Mouse (Mus musculus) ES-E14 (cell line): Measurements from ENCODE around the gene Olfr317. TPM values are rescaled to one million over a fixed set of nuclear protein-coding genes. Genes with fewer than 3 reads are reported as not detected.
"Not testable (repeated sequence)": the region's sequence is repeated elsewhere in the genome, so short reads cannot be mapped to it uniquely, and the experiment has no call there.

Experiments
- DNase-seq: peaks from one replicate; pipeline ENCODE4 v3.0.0-alpha.2; 2013; ENCODE audit warnings: low read depth, low spot score
- H3K27ac ChIP-seq: 2 replicates; pipeline ENCODE4 v1.5.1; 2012; ENCODE audit warnings: low read depth, mild to moderate bottlenecking, low read length, moderate library complexity, mixed read lengths; ENCODE audit not compliant: poor library complexity, insufficient read depth, severe bottlenecking
- H3K36me3 ChIP-seq: 2 replicates; pipeline ENCODE4 v1.6.1; 2012; ENCODE audit warnings: mild to moderate bottlenecking, low read length, moderate library complexity, mixed read lengths; ENCODE audit not compliant: control insufficient read depth, poor library complexity, insufficient read depth, severe bottlenecking
- H3K4me1 ChIP-seq, 2 experiments: fragments of 150-350 bp in 1 of 2; sonication (generic) in 1 of 2; 2 replicates each; pipeline ENCODE4 v1.6.1; 2012; ENCODE audit warnings: low read length in 2 of 2, mild to moderate bottlenecking in 1 of 2, mixed read lengths in 1 of 2; ENCODE audit not compliant: control insufficient read depth in 2 of 2, insufficient read depth in 2 of 2, poor library complexity in 1 of 2
- H3K4me3 ChIP-seq, 2 experiments: fragments of 150-350 bp in 1 of 2; sonication (generic) in 1 of 2; 2 replicates each; pipeline ENCODE4 v1.5.1; 2012; ENCODE audit warnings: low read length in 2 of 2, low read depth in 1 of 2, mild to moderate bottlenecking in 1 of 2, mixed read lengths in 1 of 2; ENCODE audit not compliant: insufficient read depth in 1 of 2, poor library complexity in 1 of 2, severe bottlenecking in 1 of 2
- H3K9ac ChIP-seq: 2 replicates; pipeline ENCODE4 v1.6.1; 2012; ENCODE audit warnings: low read depth, mild to moderate bottlenecking, low read length, mixed read lengths; ENCODE audit not compliant: poor library complexity, insufficient read depth, severe bottlenecking
- H3K9me3 ChIP-seq: fragments of 150-350 bp; sonication (generic); 2 replicates; pipeline ENCODE4 v1.6.1; 2012; ENCODE audit warnings: low read depth, mild to moderate bottlenecking, low read length; ENCODE audit not compliant: control insufficient read depth, insufficient read depth
- CHD2 ChIP-seq: IDR thresholded peaks from 2 replicates; pipeline ENCODE4 v1.6.1; 2014; ENCODE audit warnings: mild to moderate bottlenecking, low read depth, low read length, inconsistent platforms
- HCFC1 ChIP-seq: IDR thresholded peaks from 2 replicates; pipeline ENCODE4 v1.6.1; 2012; ENCODE audit warnings: low read length, inconsistent platforms, borderline replicate concordance; ENCODE audit not compliant: insufficient read depth
- MAFK ChIP-seq: IDR thresholded peaks from 2 replicates; pipeline ENCODE4 v1.6.1; 2014; ENCODE audit warnings: mild to moderate bottlenecking, low read depth, low read length, inconsistent platforms; ENCODE audit not compliant: insufficient read depth
- ZC3H11A ChIP-seq: IDR thresholded peaks from 2 replicates; pipeline ENCODE4 v1.6.1; 2012; ENCODE audit warnings: low read depth, mild to moderate bottlenecking, inconsistent platforms, low read length, borderline replicate concordance
- ZNF384 ChIP-seq: IDR thresholded peaks from 2 replicates; pipeline ENCODE4 v1.6.1; 2012; ENCODE audit warnings: low read depth, low read length, inconsistent platforms
- in situ Hi-C, 2 experiments: fragments of 600-800 bp; cut with MboI; formaldehyde crosslinking; loops; one replicate each; pipeline ENCODE4 v1.15.1; 2025; ENCODE audit warnings: low sequenced_read_pairs in 2 of 2, inconsistent platforms in 1 of 2; ENCODE audit not compliant: unreplicated experiment in 2 of 2
- total RNA-seq: library from RNA; depleted of rRNA; stranded (reverse); fragments of 300-350 nt; gene quantifications from 2 replicates; pipeline ENCODE4 v1.2.3, GENCODE M21; 2012

Olfr317 gene
- total RNA-seq, 1 experiment: not detected

DNA sequence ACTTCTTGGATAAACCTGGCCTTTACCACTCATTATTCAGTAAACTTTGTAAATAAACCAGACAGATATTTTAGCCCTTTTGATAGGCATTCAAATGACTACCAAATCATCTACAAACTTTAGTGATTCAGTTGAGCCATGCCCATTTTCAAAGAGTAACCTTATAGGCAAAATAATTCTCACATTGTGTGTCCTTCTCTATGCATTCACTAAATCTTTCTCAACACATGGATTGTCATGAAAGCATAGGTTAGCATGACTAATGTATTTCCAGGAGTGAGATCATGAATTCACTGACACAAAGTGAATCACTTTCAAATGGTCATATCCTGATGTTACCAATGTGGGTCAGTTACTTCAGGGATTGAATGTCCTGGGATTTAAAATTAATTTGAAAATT lies 33.9 kb upstream of the Olfr317 start, which contains the start of gene Olfr315:
TSS of gene Olfr315 (plus strand) at position 301 of the 400 bp plus-strand sequence.
- in situ Hi-C loops: no loop called here
- H3K4me1 ChIP-seq: no peaks in the 10 kb centered on the region

DNA sequence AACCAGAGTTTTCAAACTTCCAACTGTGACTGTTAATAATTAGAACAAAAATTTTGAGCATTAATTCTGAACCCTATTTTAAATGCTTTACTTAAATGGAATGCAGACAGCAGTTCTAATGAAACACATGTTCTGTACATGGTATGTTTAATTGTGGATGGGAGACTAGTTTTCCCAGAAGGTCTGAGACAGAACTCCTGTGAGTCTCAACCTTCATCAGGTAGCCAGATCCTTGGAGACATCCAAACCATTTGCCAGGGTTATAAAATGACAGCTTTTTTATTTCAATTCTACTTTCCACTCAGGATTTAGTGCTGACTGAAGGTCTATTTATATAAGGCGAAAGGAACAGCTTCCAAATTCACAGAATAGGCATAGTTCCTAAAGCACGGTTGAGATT lies 13.4 kb upstream of the Olfr317 start, which contains the start of gene Olfr316:
TSS of gene Olfr316 (plus strand) at position 301 of the 400 bp plus-strand sequence.
- H3K4me1 ChIP-seq: no peaks in the 10 kb centered on the region
- H3K9me3 ChIP-seq: no peaks in the 10 kb centered on the region
- no peak within 1 kb of the TSS for H3K4me3 ChIP-seq
- no peak for DNase-seq
- TF ChIP-seq ZC3H11A: no peak
- no peak for TF ChIP-seq ZNF384
- no peak for TF ChIP-seq MAFK
- TF ChIP-seq HCFC1: no peak
- TF ChIP-seq CHD2: no peak
- H3K36me3 ChIP-seq: no peaks in the 10 kb centered on the region
- H3K27ac ChIP-seq: no peak within 1 kb of the TSS
- no peak within 1 kb of the TSS for H3K9ac ChIP-seq
- in situ Hi-C loops: no loop called here

More for the DNA sequence above, 33.9 kb upstream of the Olfr317 start, which contains the start of gene Olfr315:
- no peak within 1 kb of the TSS for H3K4me3 ChIP-seq
- no peaks in the 10 kb centered on the region for H3K36me3 ChIP-seq
- no peaks in the 10 kb centered on the region for H3K9me3 ChIP-seq
- DNase-seq: no peak
- no peak within 1 kb of the TSS for H3K27ac ChIP-seq
- no peak within 1 kb of the TSS for H3K9ac ChIP-seq
- TF ChIP-seq CHD2 (no peak), HCFC1 (no peak), ZC3H11A (no peak), ZNF384 (no peak), MAFK (no peak)

DNA sequence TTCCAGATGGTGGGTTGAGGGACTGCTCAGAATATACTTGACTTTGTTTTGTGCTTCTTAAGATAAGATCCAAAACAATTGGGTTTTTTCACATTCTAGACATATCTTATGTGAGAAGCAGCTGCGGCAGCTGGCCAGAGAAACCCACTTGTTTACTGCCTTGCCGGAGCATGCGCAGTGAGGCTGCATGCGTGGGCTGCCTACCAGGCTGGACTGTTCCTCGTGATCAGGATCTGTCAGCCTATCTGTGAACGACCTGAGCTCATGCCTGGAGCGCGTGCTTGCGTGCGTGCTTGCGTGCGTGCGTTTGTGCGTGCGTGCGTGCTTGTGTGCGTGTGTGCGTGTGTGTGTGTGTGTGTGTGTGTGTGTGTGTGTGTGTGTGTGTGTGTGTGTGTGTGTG lies 12.1 kb upstream of the Olfr317 start:
- H3K4me1 ChIP-seq, H3K27ac ChIP-seq, H3K9ac ChIP-seq, in situ Hi-C loops, H3K4me3 ChIP-seq, H3K36me3 ChIP-seq, H3K9me3 ChIP-seq, DNase-seq: not testable (repeated sequence)

DNA sequence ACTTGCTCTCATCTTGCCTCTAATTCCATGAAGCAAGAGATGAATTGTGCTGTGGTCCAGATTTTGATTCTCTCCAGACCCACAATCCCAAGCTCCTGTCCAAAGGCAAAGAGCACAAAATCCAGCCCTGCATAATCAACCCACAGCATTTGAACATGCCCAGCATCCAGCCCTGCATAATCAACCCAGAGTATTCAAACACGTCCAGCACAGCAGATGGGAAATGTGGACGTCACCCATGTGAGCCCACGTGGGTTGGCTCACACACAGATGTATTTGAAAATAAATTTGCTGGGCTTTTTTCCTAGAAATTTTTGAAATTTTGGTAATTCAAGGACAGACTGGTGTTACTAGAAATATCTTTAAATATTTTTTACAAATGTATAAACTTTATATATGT lies 5.6 kb downstream of the Olfr317 start:
- Histone ChIP-seq H3K4me1 (no peaks in the 10 kb centered on the region), H3K9ac (no peak overlapping the region), H3K36me3 (no peaks in the 10 kb centered on the region), H3K4me3 (no peak overlapping the region), H3K27ac (no peak overlapping the region), H3K9me3 (no peaks in the 10 kb centered on the region)
- no peak for TF ChIP-seq HCFC1
- in situ Hi-C loops: loop anchor here (10.0 kb wide), 1 partner anchor 69 kb away; no protein-coding TSS in a partner anchor
- DNase-seq: no peak

DNA sequence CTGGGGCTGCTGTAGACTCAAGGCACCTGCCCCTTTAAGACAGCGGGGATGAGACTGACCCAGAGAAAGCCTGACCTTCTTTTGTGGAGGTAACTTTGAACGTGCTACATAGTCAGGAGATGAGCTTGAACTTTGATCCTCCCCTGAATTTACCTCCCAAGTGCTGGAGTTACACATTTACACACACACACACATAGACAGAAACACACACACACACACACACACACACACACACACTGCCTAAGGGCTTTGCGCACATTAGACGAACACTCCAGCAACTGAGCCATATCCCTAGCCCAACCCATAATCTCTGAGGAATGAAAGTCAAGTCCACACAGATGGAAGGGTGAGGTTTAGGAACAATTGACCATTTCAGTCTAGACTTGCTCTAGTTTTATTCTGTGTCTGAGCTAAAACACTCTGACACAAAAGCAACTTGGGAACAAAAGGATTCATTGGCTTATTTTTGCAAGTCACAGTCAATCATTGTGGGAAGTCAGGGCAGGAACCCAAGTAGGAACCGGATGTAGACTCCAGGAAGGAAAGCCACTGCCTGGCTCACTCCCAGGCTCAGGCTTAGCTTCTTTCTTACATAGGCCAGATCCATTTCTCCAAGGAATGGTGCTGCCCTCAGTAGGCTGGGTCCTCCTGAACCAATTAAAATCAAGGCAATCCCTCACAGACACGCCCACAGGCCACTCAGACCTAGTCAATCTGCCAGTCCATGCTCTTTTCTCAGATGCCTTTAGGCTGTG lies 10.9 kb downstream of the Olfr317 start:
- H3K27ac ChIP-seq, H3K4me1 ChIP-seq, H3K9me3 ChIP-seq, H3K9ac ChIP-seq, in situ Hi-C loops, H3K4me3 ChIP-seq, H3K36me3 ChIP-seq, DNase-seq: not testable (repeated sequence)
